Mouse (Mus musculus) A20 (cell line): ENCODE measurements around the gene Ccdc82.

ENCODE experiments used
- DNase-seq: peaks from one replicate; pipeline ENCODE4 v3.0.0-alpha.2; 2011; ENCODE audit warnings: low read depth, low spot score

Gene Ccdc82

GRCm38 (mm10) chr9:13299190-13299589 lies 52.4 kb downstream of the Ccdc82 start:
- DNase-seq: no peak

GRCm38 (mm10) chr9:13300041-13300441 lies 53.3 kb downstream of the Ccdc82 start:
- DNase-seq: no peak

GRCm38 (mm10) chr9:13300891-13301782 lies 54.4 kb downstream of the Ccdc82 start:
- peak; percentile 69 for DNase-seq

- DNase-seq: peak; percentile 74
Measured at GRCm38 (mm10) chr9:13302183-13302825, 55.5 kb downstream of the Ccdc82 start.

- DNase-seq: no peak
Measured at GRCm38 (mm10) chr9:13303099-13303771, 56.5 kb downstream of the Ccdc82 start.

- peak; percentile 72 for DNase-seq
Measured at GRCm38 (mm10) chr9:13303976-13304375, 57.2 kb downstream of the Ccdc82 start.

- no peak for DNase-seq
Measured at GRCm38 (mm10) chr9:13306471-13306870, 59.7 kb downstream of the Ccdc82 start.

- no peak for DNase-seq
Measured at GRCm38 (mm10) chr9:13307226-13307625, 60.5 kb downstream of the Ccdc82 start.

GRCm38 (mm10) chr9:13308718-13309117 lies 62.0 kb downstream of the Ccdc82 start:
- DNase-seq: no peak

- no peak for DNase-seq
Measured at GRCm38 (mm10) chr9:13309807-13310206, 63.1 kb downstream of the Ccdc82 start.

- DNase-seq: no peak
Measured at GRCm38 (mm10) chr9:13310236-13310635, 63.5 kb downstream of the Ccdc82 start.

GRCm38 (mm10) chr9:13311094-13311493 lies 64.3 kb downstream of the Ccdc82 start:
- DNase-seq: no peak

GRCm38 (mm10) chr9:13313923-13314322 lies 67.2 kb downstream of the Ccdc82 start:
- no peak for DNase-seq

GRCm38 (mm10) chr9:13314577-13315004 lies 67.8 kb downstream of the Ccdc82 start:
- DNase-seq: no peak

- DNase-seq: no peak
Measured at GRCm38 (mm10) chr9:13315393-13315792, 68.6 kb downstream of the Ccdc82 start.

GRCm38 (mm10) chr9:13319566-13319965 lies 72.8 kb downstream of the Ccdc82 start:
- no peak for DNase-seq

GRCm38 (mm10) chr9:13320800-13321364 lies 74.1 kb downstream of the Ccdc82 start:
- DNase-seq: no peak

- DNase-seq: no peak
Measured at GRCm38 (mm10) chr9:13323074-13323473, 76.3 kb downstream of the Ccdc82 start.

- peak; percentile 19 for DNase-seq
Measured at GRCm38 (mm10) chr9:13323612-13324011, 76.9 kb downstream of the Ccdc82 start.
